Mouse (Mus musculus): Measurements from ENCODE around the gene Spata45. TPM values are rescaled to one million over a fixed set of nuclear protein-coding genes. Genes with fewer than 3 reads are reported as not detected.

The Spata45 gene
- total and polyA plus RNA-seq, 3 experiments = 0.76 TPM; not detected in 2

DNA sequence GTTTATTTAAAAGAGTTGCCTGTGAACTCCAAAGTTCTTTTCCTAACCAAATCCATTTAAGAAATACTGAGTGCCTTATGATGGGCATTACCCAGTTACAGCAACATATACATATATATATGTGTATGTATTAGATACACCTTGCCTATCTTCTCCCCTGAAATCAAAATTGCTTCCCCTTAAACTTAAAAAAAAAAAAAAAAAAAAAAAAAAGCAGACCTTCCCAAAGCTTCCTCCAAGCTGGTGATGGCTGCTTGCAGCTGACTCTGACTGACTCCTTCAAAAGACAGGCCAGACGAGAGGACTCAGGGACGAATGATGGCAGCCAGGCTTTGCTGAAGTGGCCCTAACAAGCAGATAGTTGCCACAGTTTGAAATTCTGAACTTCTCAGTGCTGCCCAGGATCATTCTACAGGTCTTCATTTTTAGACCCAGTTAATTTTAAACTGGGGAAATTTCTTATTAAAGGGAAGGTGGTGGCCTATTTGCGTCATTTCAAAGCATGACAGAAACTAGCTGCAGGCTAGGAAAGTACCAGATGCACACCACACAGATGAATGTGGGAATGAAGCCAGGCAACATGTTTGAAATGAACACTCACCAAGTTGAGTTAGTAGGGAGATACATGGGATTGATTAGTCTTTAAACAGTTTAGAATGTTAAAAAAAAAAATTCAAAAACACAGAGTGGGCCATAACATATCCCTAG, 16.1 kb upstream of the Spata45 start:
- in situ Hi-C loops (cut with MboI; ENCODE audit: low pct_ligation_motif_present, low pct_unique_long_range_greater_than_20kb, low sequenced_read_pairs) (no loop called here), dilution Hi-C loops (cut with MboI; ENCODE audit: extremely low pct_ligation_motif_present, extremely low pct_unique_long_range_greater_than_20kb, low sequenced_read_pairs) (no loop called here)
- Histone ChIP-seq H3K27me3 (replicated peaks) (no peaks in the 10 kb centered on the region), H3K4me1 (ENCODE audit: control insufficient read depth in 1 of 2, insufficient read depth in 2 of 2) (peaks cover 5 to 50% of the 10 kb centered on the region in 2 experiments), H3K4me3 (replicated peaks in 1 of 3; ENCODE audit: low read depth in 2 of 3, low read length in 2 of 3, poor library complexity in 1 of 3) (peak overlapping the region in 1 of 3 experiments; percentile 17), H3K9me3 (replicated peaks; ENCODE audit: low read length) (no peaks in the 10 kb centered on the region), H3K79me2 (replicated peaks; ENCODE audit: control insufficient read depth, extremely low read depth, insufficient read depth, poor library complexity, severe bottlenecking) (peaks cover 18% of the 10 kb centered on the region), H3K36me3 (replicated peaks in 1 of 2; ENCODE audit: control insufficient read depth in 1 of 2, insufficient read depth in 1 of 2, low read length in 1 of 2) (peaks cover 13 to 35% of the 10 kb centered on the region in 2 experiments), H3K4me2 (ENCODE audit: insufficient read depth, low read depth, poor library complexity, severe bottlenecking) (peak overlapping the region; percentile 69), H3K9ac (ENCODE audit: insufficient read depth, low read depth) (peak overlapping the region; percentile 37; the same call in 1 of the 2 replicates), H3K27ac (ENCODE audit: insufficient read depth, low read depth) (peak overlapping the region; percentile 95)
- peak; percentile 55 for DNase-seq (ENCODE audit: extremely low read depth)
- TF ChIP-seq POLR2AphosphoS2 (IDR thresholded peaks at IDR 0.05; ENCODE audit: low read depth, low read length) = no peak
- no peak for TF ChIP-seq E2F4 (IDR thresholded peaks at IDR 0.05; ENCODE audit: insufficient replicate concordance, low read depth, low read length)
- no peak for TF ChIP-seq MAFK (IDR thresholded peaks at IDR 0.05; ENCODE audit: insufficient replicate concordance, low read length)
- no peak for TF ChIP-seq CHD2 (IDR thresholded peaks at IDR 0.05; ENCODE audit: low read length)
- no peak for TF ChIP-seq ELF1 (IDR thresholded peaks at IDR 0.05; ENCODE audit: low read depth, low read length)
- TF ChIP-seq MYC (IDR thresholded peaks at IDR 0.05; ENCODE audit: low read depth, low read length) = peak; percentile 71; the same call in 1 of the 2 replicates
- no peak for TF ChIP-seq CTCF (conservative IDR thresholded peaks at IDR 0.05 in 1 of 2, IDR thresholded peaks at IDR 0.05 in 1 of 2; ENCODE audit: low read depth in 2 of 2, low read length in 2 of 2)
- TF ChIP-seq ETS1 (conservative IDR thresholded peaks at IDR 0.05; ENCODE audit: low read depth, low read length) = peak; percentile 83
- peak; percentile 55 for TF ChIP-seq MXI1 (IDR thresholded peaks at IDR 0.05; ENCODE audit: low read depth, low read length)
- TF ChIP-seq MAZ (IDR thresholded peaks at IDR 0.05; ENCODE audit: low read depth, low read length) = 0 out of 2 replicates have a peak, but pooled peaks have one; percentile 48
- no peak for TF ChIP-seq TBP (conservative IDR thresholded peaks at IDR 0.05; ENCODE audit: low read depth, low read length)
- TF ChIP-seq JUND (conservative IDR thresholded peaks at IDR 0.05; ENCODE audit: low read depth, low read length) = no peak
- no peak for TF ChIP-seq SMC3 (IDR thresholded peaks at IDR 0.05; ENCODE audit: low read depth, low read length)
- TF ChIP-seq MAX (IDR thresholded peaks at IDR 0.05; ENCODE audit: low read length) = peak; percentile 34; the same call in 1 of the 2 replicates
- TF ChIP-seq ZC3H11A (IDR thresholded peaks at IDR 0.05; ENCODE audit: low read depth, low read length) = no peak
- TF ChIP-seq JUN (IDR thresholded peaks at IDR 0.05; ENCODE audit: insufficient read depth, low read depth, low read length) = no peak
- no peak for TF ChIP-seq RAD21 (IDR thresholded peaks at IDR 0.05; ENCODE audit: low read depth, low read length)
- no peak; the same call in 1 of the 2 replicates for TF ChIP-seq SIN3A (IDR thresholded peaks at IDR 0.05; ENCODE audit: low read length)
- TF ChIP-seq USF2 (conservative IDR thresholded peaks at IDR 0.05; ENCODE audit: low read depth, low read length) = no peak
- peak; percentile 79 for TF ChIP-seq BHLHE40 (IDR thresholded peaks at IDR 0.05; ENCODE audit: low read depth, low read length)
- TF ChIP-seq GABPA (IDR thresholded peaks at IDR 0.05; ENCODE audit: insufficient replicate concordance, low read depth, low read length) = no peak
- TF ChIP-seq NRF1 (IDR thresholded peaks at IDR 0.05; ENCODE audit: low read depth, low read length) = no peak
- 0 out of 2 replicates have a peak, but pooled peaks have one; percentile 32 for TF ChIP-seq RCOR1 (conservative IDR thresholded peaks at IDR 0.05; ENCODE audit: low read depth, low read length)
- TF ChIP-seq USF1 (IDR thresholded peaks at IDR 0.05; ENCODE audit: low read depth, low read length) = no peak
- 0 out of 2 replicates have a peak, but pooled peaks have one; percentile 13 for TF ChIP-seq CHD1 (IDR thresholded peaks at IDR 0.05; ENCODE audit: low read depth, low read length)
- no peak for TF ChIP-seq NELFE (IDR thresholded peaks at IDR 0.05; ENCODE audit: low read depth, low read length)
- peak; percentile 85 for TF ChIP-seq MEF2A (IDR thresholded peaks at IDR 0.05; ENCODE audit: borderline replicate concordance, low read depth, low read length)
- no peak for TF ChIP-seq POLR2A (IDR thresholded peaks at IDR 0.05; ENCODE audit: low read depth, low read length)
- TF ChIP-seq ZNF384 (IDR thresholded peaks at IDR 0.05; ENCODE audit: low read depth, low read length) = peak; percentile 87
- peak; percentile 72 for TF ChIP-seq EP300 (IDR thresholded peaks at IDR 0.05; ENCODE audit: low read length)
- TF ChIP-seq HCFC1 (IDR thresholded peaks at IDR 0.05; ENCODE audit: low read depth, low read length) = no peak
- peak; percentile 75; the same call in 1 of the 2 replicates for TF ChIP-seq TCF12 (IDR thresholded peaks at IDR 0.05; ENCODE audit: low read depth, low read length)
- TF ChIP-seq UBTF (IDR thresholded peaks at IDR 0.05; ENCODE audit: low read depth, low read length) = no peak
- peak; percentile 83 for TF ChIP-seq IRF4 (IDR thresholded peaks at IDR 0.05; ENCODE audit: low read depth, low read length)
- TF ChIP-seq ZKSCAN1 (IDR thresholded peaks at IDR 0.05; ENCODE audit: borderline replicate concordance, low read depth, low read length) = no peak
